In genomic region chr7:139550086-139550783, GRCm38 (mm10) we compare ENCODE assay signal across 31 mouse cellular contexts. TPM values are rescaled to one million over a fixed set of nuclear protein-coding genes. Genes with fewer than 3 reads are reported as not detected.
DNase-seq lines count a peak whose midpoint lies in the region; ATAC-seq and TF ChIP-seq lines count a peak whose summit lies in the region.
"Had no signal": no experiment of that assay in that cellular context is flagged by ENCODE, and none has a peak within 500 bp of the region (broad histone marks: within the 10 kb centered on the region; RNA-seq: fewer than 3 reads in every experiment).

No protein-coding gene starts in this region.

- TF ChIP-seq CTCF in Patski (IDR thresholded peaks at IDR 0.05) = no peak

- CTCF ChIA-PET in Patski (lab: Charles Lee) = interaction anchor here (1.4 to 2.3 kb wide), 4 partner anchors 10 to 67 kb away, joined by 3 to 7 read pairs (median 4); no protein-coding TSS in a partner anchor

- H3K9me3 ChIP-seq in hindbrain, embryonic 10.5 days = no peaks in the 10 kb centered on the region
- no peaks in the 10 kb centered on the region for H3K9me3 ChIP-seq in hindbrain, embryonic 16.5 days (ENCODE audit: control insufficient read depth, low read length)
- H3K9me3 ChIP-seq: forebrain, embryonic 10.5 days; forebrain, embryonic 13.5 days; hindbrain, embryonic 13.5 days had no signal

- POLR2A ChIA-PET in Patski (lab: Charles Lee) = interaction anchor here (0.6 kb wide), 1 partner anchor 38 kb away, joined by 3 read pairs; no protein-coding TSS in a partner anchor

- H3K27me3 ChIP-seq in hindbrain, embryonic 10.5 days (ENCODE audit: insufficient read depth, poor library complexity, severe bottlenecking) = peaks cover 97% of the 10 kb centered on the region
- H3K27me3 ChIP-seq in hindbrain, embryonic 16.5 days (replicated peaks; ENCODE audit: control insufficient read depth, insufficient read depth, low read length) = peaks cover 40% of the 10 kb centered on the region
- no peaks in the 10 kb centered on the region for H3K27me3 ChIP-seq in Patski
- H3K27me3 ChIP-seq: CH12.LX had no signal

- H3K4me1 ChIP-seq in hindbrain, embryonic 10.5 days (replicated peaks) = peaks cover 51% of the 10 kb centered on the region
- peaks cover 5% of the 10 kb centered on the region for H3K4me1 ChIP-seq in hindbrain, embryonic 16.5 days (ENCODE audit: control insufficient read depth, insufficient read depth, low read depth, low read length)

- DNase-seq in adrenal gland, postnatal 14 days = peak; percentile 14
- DNase-seq in adrenal gland, adult 2 months = no peak
- DNase-seq in hindbrain, embryonic 10.5 days (ENCODE audit: low spot score) = peak; percentile 55
- peak; percentile 7 for DNase-seq in 3T3-L1 (ENCODE audit: low read depth, low spot score)
- no peak for DNase-seq in Patski (ENCODE audit: low read depth, low spot score)
- DNase-seq in right cerebral cortex, postnatal 36 days (ENCODE audit: low spot score in 2 of 2) = no peak
- DNase-seq in cerebellum, adult 18-20 months = no peak
- DNase-seq: adrenal gland, adult 8-10 months; adrenal gland, postnatal 36 days; B cell, adult 2 months; cerebellum, adult 2 months; cerebellum, adult 9-11 months; cerebellum, postnatal 25 days; gastrocnemius, adult 2 months; gastrocnemius, postnatal 14 days; heart, adult 11 months; kidney, adult 18-20 months had no signal

- H3K4me3 ChIP-seq in hindbrain, embryonic 10.5 days = no peak overlapping the region
- no peak overlapping the region for H3K4me3 ChIP-seq in hindbrain, embryonic 16.5 days (ENCODE audit: low read length)
- H3K4me3 ChIP-seq: forebrain, embryonic 10.5 days; forebrain, embryonic 13.5 days; gastrocnemius, adult 2 months; hindbrain, embryonic 13.5 days had no signal

- H3K9ac ChIP-seq in hindbrain, embryonic 16.5 days (ENCODE audit: low read depth, low read length) = no peak overlapping the region
- H3K9ac ChIP-seq: forebrain, embryonic 13.5 days; hindbrain, embryonic 13.5 days had no signal

- no peak for ATAC-seq in hindbrain, embryonic 16.5 days
- peak; percentile 74 for ATAC-seq in Patski
- ATAC-seq: forebrain, embryonic 13.5 days; forebrain, embryonic 16.5 days; hindbrain, postnatal 0 days; inflammation-experienced regulatory T-cells, adult 6 months; intestine, embryonic 16.5 days had no signal

- H3K4me2 ChIP-seq in hindbrain, embryonic 16.5 days (ENCODE audit: low read length) = no peak overlapping the region
- H3K4me2 ChIP-seq: forebrain, embryonic 13.5 days; heart, embryonic 11.5 days; hindbrain, embryonic 13.5 days had no signal

- peak overlapping the region; percentile 74 for H3K27ac ChIP-seq in hindbrain, embryonic 10.5 days
- H3K27ac ChIP-seq in hindbrain, embryonic 16.5 days (ENCODE audit: low read depth, low read length) = no peak overlapping the region
- H3K27ac ChIP-seq: forebrain, embryonic 10.5 days; forebrain, embryonic 13.5 days; gastrocnemius, adult 2 months; hindbrain, embryonic 13.5 days; hindbrain, postnatal 0 days had no signal

- 58% methylated on average over 3 of the region's 3 CpGs for WGBS in hindbrain, embryonic 10.5 days
- 66% methylated on average over 3 of the region's 3 CpGs for WGBS in hindbrain, embryonic 16.5 days

- no peaks in the 10 kb centered on the region for H3K36me3 ChIP-seq in hindbrain, embryonic 10.5 days
- no peaks in the 10 kb centered on the region for H3K36me3 ChIP-seq in hindbrain, embryonic 16.5 days (ENCODE audit: control insufficient read depth, insufficient read depth, low read length)
- H3K36me3 ChIP-seq: forebrain, embryonic 10.5 days; G1E; hindbrain, embryonic 13.5 days had no signal

- in situ Hi-C loops in Patski (cut with MboI; ENCODE audit: low pct_unique_long_range_greater_than_20kb) = no loop called here

RNA-seq across cellular contexts. Expression of gene Nkx6-2, which starts 32.4 kb away (rescaled TPM):
- total RNA-seq in adrenal gland, postnatal 14 days (2021) = not detected in 2 replicates
- total RNA-seq in adrenal gland, adult 2 months (2021) = not detected
- polyA plus RNA-seq in adrenal gland, adult 2 months (2012; rRNA removed) = 0.24 and 0.56 TPM in 2 replicates
- 35.8 and 36.0 TPM in 2 replicates for polyA plus RNA-seq in hindbrain, embryonic 10.5 days (2016; fragmentation: Nextera tagmentation; extraction: Ambion mirVana)
- 9.4 and 9.8 TPM in 2 replicates for polyA plus RNA-seq in hindbrain, embryonic 16.5 days (2015; fragmentation: Nextera tagmentation; extraction: Ambion mirVana)
- polyA plus RNA-seq in Patski (2021) = 0.53 TPM
- total RNA-seq: adrenal gland, postnatal 36 days; CH12.LX; common myeloid progenitor, adult 5-6 weeks; G1E; gastrocnemius, adult 2 months; gastrocnemius, postnatal 14 days; hematopoietic stem cell, adult 5-6 weeks had no signal
- polyA plus RNA-seq: embryonic facial prominence, embryonic 14.5 days; G1E; inflammation-experienced regulatory T-cells, adult 6 months had no signal

Comparison
In these comparisons a context has a peak if more than half of its experiments do, and no peak if none do; other contexts are left out.
1. DNase-seq: peak in adrenal gland, postnatal 14 days (single experiment), hindbrain, embryonic 10.5 days (single experiment) and 3T3-L1 (single experiment); none in adrenal gland, adult 2 months (single experiment), Patski (single experiment), right cerebral cortex, postnatal 36 days (0 of 2) and cerebellum, adult 18-20 months (0 of 2).